Mouse (Mus musculus) midbrain, postnatal 0 days (tissue): ENCODE measurements at regions not wholly inside any gene's neighbourhood (a gene's known extent, or its start where the extent isn't known, plus 50 kb on each side); places are given as distances from the start of the nearest gene placed in this dataset.

Experiments used
- ATAC-seq: fragments of 200-750 bp; cut with Nextera tagmentation; 2 replicates; pipeline ENCODE4 v1.8.0; 2017; ENCODE audit warnings: moderate number of reproducible peaks, mild to moderate bottlenecking, moderate TSS enrichment, moderate library complexity; ENCODE audit not compliant: low FRiP score
- DNase-seq: peaks from one replicate; pipeline ENCODE4 v3.0.0-alpha.2; 2015; ENCODE audit warnings: low spot score
- H3K27ac ChIP-seq: fragments of 300-500 bp; sonication (generic); 2 replicates; pipeline ENCODE4 v1.5.1; 2014; ENCODE audit warnings: low read depth, mild to moderate bottlenecking, low read length, mixed read lengths
- H3K27me3 ChIP-seq: fragments of 300-500 bp; sonication (generic); 2 replicates; pipeline ENCODE4 v1.6.1; 2014; ENCODE audit warnings: low read length, control low read depth, mixed read lengths; ENCODE audit not compliant: insufficient read depth
- H3K36me3 ChIP-seq: fragments of 300-500 bp; sonication (generic); 2 replicates; pipeline ENCODE4 v1.6.1; 2014; ENCODE audit warnings: low read length, control low read depth, mixed read lengths; ENCODE audit not compliant: insufficient read depth
- H3K4me1 ChIP-seq: fragments of 300-500 bp; sonication (generic); 2 replicates; pipeline ENCODE4 v1.6.1; 2014; ENCODE audit warnings: mild to moderate bottlenecking, control low read depth, antibody characterized with exemption, low read length, mixed read lengths; ENCODE audit not compliant: insufficient read depth
- H3K4me2 ChIP-seq: fragments of 300-500 bp; sonication (generic); 2 replicates; pipeline ENCODE4 v1.6.1; 2014; ENCODE audit warnings: low read depth, mild to moderate bottlenecking, low read length, mixed read lengths; ENCODE audit not compliant: poor library complexity, severe bottlenecking
- H3K4me3 ChIP-seq: fragments of 300-500 bp; sonication (generic); 2 replicates; pipeline ENCODE4 v1.5.1; 2014; ENCODE audit warnings: low read depth, mild to moderate bottlenecking, low read length, moderate library complexity
- H3K9ac ChIP-seq: fragments of 300-500 bp; sonication (generic); replicated peaks from 2 replicates; pipeline ENCODE4 v1.6.1; 2014; ENCODE audit warnings: mild to moderate bottlenecking, low read length, moderate library complexity, mixed read lengths; ENCODE audit not compliant: poor library complexity, severe bottlenecking
- H3K9me3 ChIP-seq: fragments of 300-500 bp; sonication (generic); 2 replicates; pipeline ENCODE4 v1.6.1; 2016; ENCODE audit warnings: low read length, control low read depth
- CTCF ChIP-seq: IDR thresholded peaks from 2 replicates; pipeline ENCODE4 v1.5.1; 2016; ENCODE audit warnings: antibody characterized with exemption, mild to moderate bottlenecking
- WGBS: fragments of 180-500 bp; shearing (Covaris S2); extraction: QIAGEN DNeasy Blood & Tissue Kit; methylation state at CpG from one replicate; pipeline ENCODE4 v1.1.7; 2014; 5-methylcytosine and 5-hydroxymethylcytosine counted together

- H3K4me3 ChIP-seq, result no peak overlapping the region
- TF ChIP-seq CTCF, result no peak
- peaks cover 17% of the 10 kb centered on the region for H3K9me3 ChIP-seq
- H3K27ac ChIP-seq, result no peak overlapping the region
- DNase-seq, result peak; percentile 47
- H3K4me1 ChIP-seq, result no peaks in the 10 kb centered on the region
- H3K4me2 ChIP-seq, result no peak overlapping the region
- 42% methylated on average over 12 of the region's 12 CpGs for WGBS
- H3K9ac ChIP-seq, result no peak overlapping the region
- no peak for ATAC-seq
- no peaks in the 10 kb centered on the region for H3K36me3 ChIP-seq
- no peaks in the 10 kb centered on the region for H3K27me3 ChIP-seq
Measured at GRCm38 (mm10) chr12:105898580-105899293, 111.3 kb upstream of the Vrk1 start.

- 42% methylated on average over 9 of the region's 9 CpGs for WGBS
- no peaks in the 10 kb centered on the region for H3K36me3 ChIP-seq
- no peak for ATAC-seq
- no peaks in the 10 kb centered on the region for H3K4me1 ChIP-seq
- H3K9ac ChIP-seq, result no peak overlapping the region
- H3K27me3 ChIP-seq, result no peaks in the 10 kb centered on the region
- peaks cover 13% of the 10 kb centered on the region for H3K9me3 ChIP-seq
- no peak for DNase-seq
- no peak overlapping the region for H3K4me2 ChIP-seq
- TF ChIP-seq CTCF, result no peak
- H3K27ac ChIP-seq, result no peak overlapping the region
- no peak overlapping the region for H3K4me3 ChIP-seq
Measured at GRCm38 (mm10) chr12:105899294-105899909, 110.6 kb upstream of the Vrk1 start.

- TF ChIP-seq CTCF, result no peak
- no peaks in the 10 kb centered on the region for H3K36me3 ChIP-seq
- no peak overlapping the region for H3K4me2 ChIP-seq
- H3K4me1 ChIP-seq, result no peaks in the 10 kb centered on the region
- no peak overlapping the region for H3K9ac ChIP-seq
- no peak overlapping the region for H3K4me3 ChIP-seq
- DNase-seq (no peak), ATAC-seq (no peak)
- H3K9me3 ChIP-seq, result peaks cover 9% of the 10 kb centered on the region; the same call in 1 of the 2 replicates
- no peak overlapping the region for H3K27ac ChIP-seq
- H3K27me3 ChIP-seq, result no peaks in the 10 kb centered on the region
- 94% methylated on average over 6 of the region's 6 CpGs for WGBS
Measured at GRCm38 (mm10) chr12:105900479-105900878, 109.5 kb upstream of the Vrk1 start.

- Histone ChIP-seq H3K27me3 (no peaks in the 10 kb centered on the region), H3K9me3 (no peaks in the 10 kb centered on the region), H3K4me3 (no peak overlapping the region), H3K9ac (no peak overlapping the region), H3K27ac (no peak overlapping the region), H3K4me2 (no peak overlapping the region), H3K4me1 (no peaks in the 10 kb centered on the region), H3K36me3 (no peaks in the 10 kb centered on the region)
- no peak for ATAC-seq
- 59% methylated on average over 8 of the region's 8 CpGs for WGBS
- TF ChIP-seq CTCF, result peak; percentile 26
- DNase-seq, result no peak
Measured at GRCm38 (mm10) chr12:105903072-105903471, 107.0 kb upstream of the Vrk1 start.

GRCm38 (mm10) chr12:105906584-105906983, 103.4 kb upstream of the Vrk1 start:
- no peak overlapping the region for H3K9ac ChIP-seq
- no peak overlapping the region for H3K4me3 ChIP-seq
- no peak for ATAC-seq
- TF ChIP-seq CTCF, result no peak
- H3K9me3 ChIP-seq, result no peaks in the 10 kb centered on the region
- no peaks in the 10 kb centered on the region for H3K27me3 ChIP-seq
- H3K4me2 ChIP-seq, result no peak overlapping the region
- H3K27ac ChIP-seq, result no peak overlapping the region
- H3K4me1 ChIP-seq, result no peaks in the 10 kb centered on the region
- DNase-seq, result no peak
- no peaks in the 10 kb centered on the region for H3K36me3 ChIP-seq
- 31% methylated on average over 7 of the region's 7 CpGs for whole genome bisulfite sequencing

- WGBS, result 66% methylated on average over 13 of the region's 13 CpGs
- H3K27ac ChIP-seq, result no peak overlapping the region
- H3K36me3 ChIP-seq, result no peaks in the 10 kb centered on the region
- no peaks in the 10 kb centered on the region for H3K9me3 ChIP-seq
- TF ChIP-seq CTCF, result no peak
- ATAC-seq, result no peak
- DNase-seq, result no peak
- no peak overlapping the region for H3K9ac ChIP-seq
- no peak overlapping the region for H3K4me2 ChIP-seq
- no peak overlapping the region for H3K4me3 ChIP-seq
- no peaks in the 10 kb centered on the region for H3K4me1 ChIP-seq
- H3K27me3 ChIP-seq, result no peaks in the 10 kb centered on the region
Measured at GRCm38 (mm10) chr12:105907851-105908620, 102.0 kb upstream of the Vrk1 start.
